Mouse (Mus musculus): ENCODE measurements at regions not wholly inside any gene's neighbourhood (a gene's known extent, or its start where the extent isn't known, plus 50 kb on each side); places are given as distances from the start of the nearest gene placed in this dataset.

DNA sequence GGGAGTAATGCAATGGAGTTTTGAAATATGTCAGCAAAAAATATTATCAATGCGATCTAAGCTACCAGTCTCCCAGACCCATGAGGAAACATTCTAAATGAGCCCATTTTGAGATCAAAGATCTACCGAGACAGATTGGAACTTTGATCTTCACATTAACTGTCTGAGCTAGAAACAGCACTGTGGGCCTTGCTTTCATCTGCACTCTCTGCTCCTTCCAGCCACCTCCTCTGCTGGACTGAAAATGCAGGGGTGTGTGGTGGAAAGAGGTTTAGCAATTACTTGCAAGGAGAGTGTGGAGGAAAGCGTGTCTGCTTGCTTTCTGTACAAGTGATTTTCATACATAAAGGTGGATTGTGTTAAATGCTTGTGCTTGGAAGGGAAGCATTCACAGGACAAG, 760.9 kb upstream of the Nudt12 start:
- no peak for TF ChIP-seq CTCF (IDR thresholded peaks at IDR 0.05; ENCODE audit: low read depth)
- TF ChIP-seq EP300 (IDR thresholded peaks at IDR 0.05; ENCODE audit: low read depth): no peak

Measured in heart, postnatal 0 days (tissue).